Mouse (Mus musculus) embryonic facial prominence, embryonic 11.5 days (tissue): ENCODE results near the gene Serpinf2. TPM values are rescaled to one million over a fixed set of nuclear protein-coding genes. Genes with fewer than 3 reads are reported as not detected.
"Not testable (repeated sequence)": the region's sequence is repeated elsewhere in the genome, so short reads cannot be mapped to it uniquely, and the experiment has no call there.

Experiments
- ATAC-seq: fragments of 200-750 bp; cut with Nextera tagmentation; replicated peaks from 2 replicates; pipeline ENCODE4 v1.8.0; 2017; ENCODE audit warnings: low read depth; ENCODE audit not compliant: insufficient number of reproducible peaks, low FRiP score, low TSS enrichment
- DNase-seq: peaks from one replicate; pipeline ENCODE4 v3.0.0-alpha.2; 2015; ENCODE audit warnings: low spot score
- H3K27ac ChIP-seq: fragments of 300-500 bp; sonication (generic); replicated peaks from 2 replicates; pipeline ENCODE4 v1.5.1; 2014; ENCODE audit warnings: mild to moderate bottlenecking, low read depth, low read length, control low read depth
- H3K27me3 ChIP-seq: fragments of 300-500 bp; sonication (generic); 2 replicates; pipeline ENCODE4 v1.6.1; 2014; ENCODE audit warnings: mild to moderate bottlenecking, low read length, moderate library complexity, mixed read lengths; ENCODE audit not compliant: control insufficient read depth, insufficient read depth
- H3K36me3 ChIP-seq: fragments of 300-500 bp; sonication (generic); replicated peaks from 2 replicates; pipeline ENCODE4 v1.6.1; 2014; ENCODE audit warnings: low read depth, mild to moderate bottlenecking, low read length, moderate library complexity, mixed read lengths; ENCODE audit not compliant: control insufficient read depth, insufficient read depth
- H3K4me1 ChIP-seq: fragments of 300-500 bp; sonication (generic); 2 replicates; pipeline ENCODE4 v1.6.1; 2014; ENCODE audit warnings: low read length, mixed read lengths; ENCODE audit not compliant: control insufficient read depth, insufficient read depth
- H3K4me2 ChIP-seq: fragments of 300-500 bp; sonication (generic); 2 replicates; pipeline ENCODE4 v1.6.1; 2014; ENCODE audit warnings: low read depth, mild to moderate bottlenecking, control low read depth, low read length, moderate library complexity
- H3K4me3 ChIP-seq: fragments of 300-500 bp; sonication (generic); 2 replicates; pipeline ENCODE4 v1.5.1; 2014; ENCODE audit warnings: low read depth, low read length, control low read depth
- H3K9ac ChIP-seq: fragments of 300-500 bp; sonication (generic); replicated peaks from 2 replicates; pipeline ENCODE4 v1.6.1; 2014; ENCODE audit warnings: mild to moderate bottlenecking, control low read depth, low read length
- H3K9me3 ChIP-seq: fragments of 300-500 bp; sonication (generic); replicated peaks from 2 replicates; pipeline ENCODE4 v1.6.1; 2016; ENCODE audit warnings: mild to moderate bottlenecking, low read length, inconsistent platforms, mixed read lengths; ENCODE audit not compliant: control insufficient read depth
- WGBS: fragments of 180-500 bp; shearing (Covaris S2); extraction: QIAGEN DNeasy Blood & Tissue Kit; methylation state at CpG from one replicate; pipeline ENCODE4 v1.1.7; 2014; 5-methylcytosine and 5-hydroxymethylcytosine counted together
- microRNA counts: library from miRNA; unstranded; fragments of <30 nt; microRNA quantifications from one replicate; lab custom pipeline; 2016
- microRNA-seq: library from miRNA; unstranded; fragments of <30 nt; microRNA quantifications from one replicate; pipeline ENCODE4, GENCODE M21; 2016; ENCODE audit warnings: borderline number of aligned reads
- polyA plus RNA-seq: library from polyadenylated mRNA; unstranded; fragments of >200 nt; fragmentation: Nextera tagmentation; extraction: Ambion mirVana; gene quantifications from 2 replicates; pipeline ENCODE4 v1.2.1, GENCODE M21; 2014

Serpinf2 gene
- polyA plus RNA-seq, 1 experiment from 2014 or later = 0.34 TPM

DNA sequence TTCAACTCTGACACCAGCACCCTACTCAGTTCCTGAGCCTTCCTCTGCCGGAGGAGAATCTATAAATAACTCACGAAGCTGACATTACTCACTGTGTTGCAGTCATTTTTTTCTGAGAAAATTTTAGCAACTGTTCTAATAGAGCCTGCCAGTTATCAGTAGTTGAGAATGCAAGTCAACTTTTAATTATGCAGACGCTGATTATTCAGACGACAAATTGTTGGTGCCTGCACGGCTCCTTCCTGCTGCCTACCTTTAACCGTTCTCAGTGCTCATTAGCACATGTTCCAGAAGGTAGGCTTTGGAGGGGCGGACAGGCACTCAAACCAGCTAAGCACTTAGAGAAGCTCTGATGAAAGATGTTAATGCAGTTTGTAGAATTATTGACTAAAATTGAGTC is 41.9 kb downstream of the Serpinf2 start:
- H3K4me2 ChIP-seq = no peak overlapping the region
- no peak for ATAC-seq
- H3K4me1 ChIP-seq = no peaks in the 10 kb centered on the region
- 79% methylated on average over 7 of the region's 7 CpGs for WGBS
- no peak for DNase-seq
- no peak overlapping the region for H3K9ac ChIP-seq
- no peak overlapping the region for H3K27ac ChIP-seq
- H3K36me3 ChIP-seq = no peaks in the 10 kb centered on the region
- no peaks in the 10 kb centered on the region for H3K27me3 ChIP-seq
- H3K9me3 ChIP-seq = no peaks in the 10 kb centered on the region
- H3K4me3 ChIP-seq = no peak overlapping the region

- Histone ChIP-seq H3K27me3 (no peaks in the 10 kb centered on the region), H3K9me3 (no peaks in the 10 kb centered on the region), H3K4me3 (no peak overlapping the region), H3K9ac (no peak overlapping the region), H3K36me3 (no peaks in the 10 kb centered on the region), H3K4me2 (no peak overlapping the region), H3K4me1 (no peaks in the 10 kb centered on the region), H3K27ac (no peak overlapping the region)
- WGBS = 86% methylated on average over 1 of the region's 1 CpGs
- no peak for DNase-seq
- no peak for ATAC-seq
These were observed 43.8 kb downstream of the Serpinf2 start for GRCm38 (mm10) chr11:75395611-75396010.

GRCm38 (mm10) chr11:75383529-75383928 is 55.9 kb downstream of the Serpinf2 start:
- H3K27me3 ChIP-seq, H3K4me2 ChIP-seq, H3K9me3 ChIP-seq, H3K4me3 ChIP-seq, DNase-seq, H3K4me1 ChIP-seq, ATAC-seq, H3K27ac ChIP-seq, H3K36me3 ChIP-seq, H3K9ac ChIP-seq: not testable (repeated sequence)
- 71% methylated on average over 3 of the region's 3 CpGs for WGBS

MicroRNAs encoded within 50 kb of the gene (microRNA counts, 519-probe panel; counts per million panel counts)
- 4,743 counts per million, percentile 80 among the panel's probes with 10 or more counts for microRNA mmu-miR-22 (lab: Ali Mortazavi, UCI)

Small RNA genes lying within 50 kb of the gene (microRNA-seq; reads per million reads assigned to microRNA genes)
- 3,936 reads per million, percentile 85 among the genes with 10 or more reads in this experiment for gene Mir22

Other genes starting within 250 kb of the Serpinf2 start
- gene Dph1, start 248.3 kb downstream of the Serpinf2 start, polyA plus RNA-seq = 20.0 and 23.2 TPM in 2 replicates
- 2.0 and 2.6 TPM in 2 replicates for gene Rtn4rl1, start 245.8 kb downstream of the Serpinf2 start, polyA plus RNA-seq
- 138 and 150 TPM in 2 replicates for gene Rpa1, start 91.3 kb downstream of the Serpinf2 start, polyA plus RNA-seq
- gene Smyd4, start 91.2 kb downstream of the Serpinf2 start, polyA plus RNA-seq = 13.2 and 13.6 TPM in 2 replicates
- gene Serpinf1, start 16.9 kb downstream of the Serpinf2 start, polyA plus RNA-seq = 193 and 206 TPM in 2 replicates
- gene Wdr81, start 15.1 kb upstream of the Serpinf2 start, polyA plus RNA-seq = 2.3 and 4.1 TPM in 2 replicates
- 12.5 and 15.4 TPM in 2 replicates for gene Tlcd2, start 22.1 kb upstream of the Serpinf2 start, polyA plus RNA-seq
- 102 and 103 TPM in 2 replicates for gene Prpf8, start 47.2 kb upstream of the Serpinf2 start, polyA plus RNA-seq
- 0.18 and 0.27 TPM in 2 replicates for gene Rilp, start 70.5 kb upstream of the Serpinf2 start, polyA plus RNA-seq
- gene Scarf1, start 73.9 kb upstream of the Serpinf2 start, polyA plus RNA-seq = 2.7 and 3.3 TPM in 2 replicates
- 2.6 and 3.2 TPM in 2 replicates for gene Slc43a2, start 92.1 kb upstream of the Serpinf2 start, polyA plus RNA-seq
- 83.0 and 84.2 TPM in 2 replicates for gene Pitpna, start 148.5 kb upstream of the Serpinf2 start, polyA plus RNA-seq
- gene Inpp5k, start 191.4 kb upstream of the Serpinf2 start, polyA plus RNA-seq = 17.3 and 21.9 TPM in 2 replicates
- gene Myo1c, start 210.9 kb upstream of the Serpinf2 start, polyA plus RNA-seq = 14.1 and 14.5 TPM in 2 replicates
- 118 and 119 TPM in 2 replicates for gene Crk, start 239.7 kb upstream of the Serpinf2 start, polyA plus RNA-seq